Mouse (Mus musculus) heart, adult 9 months (tissue): ENCODE data around the gene Idh3a.
A peak's percentile ranks its signal among the peaks of the same experiment; 100 is the strongest.
"Not testable (repeated sequence)": the region's sequence is repeated elsewhere in the genome, so short reads cannot be mapped to it uniquely, and the experiment has no call there.

Source experiments
- DNase-seq, 2 experiments: peaks; one replicate each; pipeline ENCODE4 v3.0.0; 2022; ENCODE audit warnings: low spot score in 2 of 2

Gene Idh3a

GRCm38 (mm10) chr9:54587863-54588262, 1.7 kb downstream of the Idh3a start:
- no peak for DNase-seq

- not testable (repeated sequence) for DNase-seq
Observed at GRCm38 (mm10) chr9:54593652-54594051, 7.5 kb downstream of the Idh3a start.

- DNase-seq: peak; percentile 23 to 51
Observed at GRCm38 (mm10) chr9:54596752-54597465, 10.8 kb downstream of the Idh3a start.

DNA sequence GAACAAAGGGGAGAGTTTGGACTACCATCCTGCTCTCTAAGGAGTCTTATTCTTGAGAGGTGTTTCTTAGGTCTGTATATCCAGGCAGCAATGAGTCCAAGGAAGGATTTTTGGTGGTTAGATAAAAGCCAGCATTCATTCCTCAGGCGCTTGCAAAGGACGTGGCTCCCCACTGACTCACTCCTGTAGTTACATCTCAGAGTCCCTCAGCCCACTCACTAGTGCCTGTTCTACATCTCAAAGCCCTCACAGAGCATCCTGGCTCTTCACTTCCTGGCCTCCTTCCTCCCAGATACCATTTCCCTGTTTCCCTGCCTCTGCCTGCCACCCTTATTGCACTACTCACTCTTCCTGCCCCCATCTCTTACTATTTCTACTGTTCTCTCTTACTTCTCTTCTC, 16.3 kb downstream of the Idh3a start:
- DNase-seq: no peak

GRCm38 (mm10) chr9:54602916-54603315, 16.8 kb downstream of the Idh3a start:
- no peak for DNase-seq

GRCm38 (mm10) chr9:54604131-54604654, 18.1 kb downstream of the Idh3a start:
- DNase-seq: no peak

DNA sequence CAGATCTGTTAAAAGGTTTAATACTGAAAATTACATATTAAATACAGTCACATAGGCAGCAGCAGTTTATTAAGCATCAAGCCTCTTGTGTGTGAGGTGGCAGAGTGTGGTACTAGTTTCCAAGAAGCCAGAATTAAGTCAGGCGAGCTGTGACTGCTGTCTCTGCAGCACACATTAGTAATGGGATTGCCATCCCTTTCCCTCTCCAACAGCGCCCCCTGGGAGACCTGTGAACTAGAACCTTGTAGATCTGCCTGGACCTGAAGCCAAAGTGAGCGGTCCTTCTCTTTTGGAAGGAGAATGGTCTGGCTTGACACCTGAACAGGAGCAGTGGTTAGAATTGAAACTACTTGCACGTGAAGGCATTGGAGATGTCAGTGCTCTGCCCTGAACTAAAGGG, 18.8 kb downstream of the Idh3a start:
- DNase-seq: peak in 1 of 2 experiments; percentile 26

DNA sequence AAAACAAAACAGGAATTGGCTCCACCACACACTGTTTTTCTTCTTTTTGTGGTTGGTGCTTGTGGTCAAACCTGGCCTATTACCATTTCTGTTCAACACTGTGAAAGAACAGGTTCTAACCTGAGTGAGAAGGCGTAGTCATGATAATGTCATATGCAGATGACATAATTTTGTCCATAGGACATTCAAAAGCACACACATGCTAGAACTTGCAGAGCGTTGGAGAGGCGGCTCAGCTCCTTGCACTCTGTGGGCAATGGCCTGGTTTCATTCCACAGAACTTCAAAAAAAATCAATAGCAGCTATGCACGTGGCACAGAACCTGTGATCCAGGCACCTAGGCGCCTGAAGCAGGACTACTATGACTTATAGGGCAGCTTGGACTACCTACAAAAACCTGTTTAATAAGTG, 26.7 kb downstream of the Idh3a start:
- no peak for DNase-seq

DNA sequence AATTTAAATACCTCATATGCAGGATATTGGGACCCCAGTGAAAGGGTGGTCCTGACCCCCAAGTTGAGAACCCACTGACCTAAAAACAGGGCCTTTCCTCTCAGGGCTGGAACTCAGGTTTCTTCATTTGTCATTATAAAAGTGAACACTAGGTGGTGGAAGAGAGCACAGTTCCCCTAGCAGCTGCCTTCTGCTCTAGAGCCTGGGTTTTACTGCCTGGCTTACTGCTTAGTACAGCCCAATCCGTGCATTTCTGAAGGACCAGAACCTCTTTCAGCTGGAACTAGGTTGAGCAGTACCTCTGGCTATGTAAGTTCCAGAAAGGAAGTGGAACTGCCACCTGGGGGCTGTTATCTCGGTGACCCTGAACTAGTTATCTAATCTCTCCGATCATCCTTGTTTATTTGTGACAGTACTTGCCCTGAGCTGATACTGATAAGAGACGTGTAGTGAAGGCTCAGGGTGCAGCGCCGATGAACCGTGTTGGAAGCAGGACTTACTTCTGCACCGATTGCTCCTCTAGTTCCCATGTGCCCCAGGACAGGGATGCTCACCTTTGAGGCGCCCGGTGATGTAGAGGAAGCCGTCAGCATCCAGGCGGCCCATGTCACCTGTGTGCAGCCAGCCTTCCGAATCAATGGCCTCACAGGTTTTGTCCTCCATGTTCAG, 28.2 kb downstream of the Idh3a start:
- DNase-seq: peak in 1 of 2 experiments; percentile 14

DNA sequence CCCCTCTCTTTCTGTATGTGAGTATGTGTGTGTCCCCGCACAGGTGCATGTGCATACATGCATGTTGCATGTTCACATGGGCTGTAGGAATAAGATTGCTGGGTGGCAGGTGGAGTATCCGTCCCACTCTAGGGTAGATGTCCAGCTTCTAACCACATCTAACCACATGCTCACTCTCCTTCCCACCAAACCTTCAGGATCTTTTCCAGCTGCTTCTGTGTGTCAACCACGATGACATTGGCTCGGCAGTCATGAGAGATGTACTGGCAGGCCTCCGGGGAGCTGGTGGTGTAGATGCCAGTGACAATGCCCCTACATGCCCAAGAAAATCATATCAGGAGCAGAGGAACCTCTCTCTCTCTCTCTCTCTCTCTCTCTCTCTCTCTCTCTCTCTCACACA, 41.1 kb downstream of the Idh3a start:
- DNase-seq: no peak

DNA sequence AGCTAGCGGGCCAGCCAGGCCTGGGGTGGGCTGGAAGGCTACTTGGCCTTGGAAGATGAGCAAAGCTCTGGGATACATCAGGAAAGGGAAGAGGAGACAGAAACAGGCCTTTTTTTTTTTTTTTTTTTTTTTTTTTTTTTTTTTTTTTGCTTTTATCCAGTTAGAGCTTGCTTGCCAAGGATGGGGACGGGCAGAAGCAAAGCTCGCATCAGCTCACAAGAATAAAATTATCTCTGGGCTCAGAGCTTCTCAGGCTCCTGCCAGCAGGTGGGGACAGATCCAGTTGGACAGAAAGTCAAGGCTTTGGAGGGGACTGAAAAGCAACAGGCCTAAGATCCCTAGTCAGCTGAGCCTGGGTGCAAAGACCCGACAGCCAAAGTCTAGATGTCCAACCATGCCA, 42.6 kb downstream of the Idh3a start:
- DNase-seq: no peak

GRCm38 (mm10) chr9:54629613-54630261, 43.6 kb downstream of the Idh3a start:
- DNase-seq: no peak

GRCm38 (mm10) chr9:54630905-54631304, 44.8 kb downstream of the Idh3a start:
- no peak for DNase-seq

DNA sequence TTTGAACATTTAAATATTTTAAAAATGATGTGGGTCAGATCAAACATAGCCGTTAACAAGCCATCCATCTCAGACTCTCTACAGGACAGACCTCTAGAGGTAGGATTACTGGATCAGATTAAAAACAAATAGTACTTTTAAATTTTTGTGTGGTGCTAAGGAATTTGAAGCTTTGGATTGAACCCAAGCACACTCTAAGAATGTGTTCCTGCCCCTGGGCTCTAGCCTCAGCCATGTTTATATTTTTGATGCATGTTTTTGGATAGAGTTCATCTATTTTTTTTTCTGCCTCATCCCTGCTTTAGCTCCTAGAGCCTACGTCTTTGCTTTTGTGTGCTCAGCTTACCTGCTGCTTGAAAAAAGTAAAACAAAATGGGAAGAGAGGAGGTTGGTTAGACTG, 47.3 kb downstream of the Idh3a start:
- DNase-seq: no peak

DNA sequence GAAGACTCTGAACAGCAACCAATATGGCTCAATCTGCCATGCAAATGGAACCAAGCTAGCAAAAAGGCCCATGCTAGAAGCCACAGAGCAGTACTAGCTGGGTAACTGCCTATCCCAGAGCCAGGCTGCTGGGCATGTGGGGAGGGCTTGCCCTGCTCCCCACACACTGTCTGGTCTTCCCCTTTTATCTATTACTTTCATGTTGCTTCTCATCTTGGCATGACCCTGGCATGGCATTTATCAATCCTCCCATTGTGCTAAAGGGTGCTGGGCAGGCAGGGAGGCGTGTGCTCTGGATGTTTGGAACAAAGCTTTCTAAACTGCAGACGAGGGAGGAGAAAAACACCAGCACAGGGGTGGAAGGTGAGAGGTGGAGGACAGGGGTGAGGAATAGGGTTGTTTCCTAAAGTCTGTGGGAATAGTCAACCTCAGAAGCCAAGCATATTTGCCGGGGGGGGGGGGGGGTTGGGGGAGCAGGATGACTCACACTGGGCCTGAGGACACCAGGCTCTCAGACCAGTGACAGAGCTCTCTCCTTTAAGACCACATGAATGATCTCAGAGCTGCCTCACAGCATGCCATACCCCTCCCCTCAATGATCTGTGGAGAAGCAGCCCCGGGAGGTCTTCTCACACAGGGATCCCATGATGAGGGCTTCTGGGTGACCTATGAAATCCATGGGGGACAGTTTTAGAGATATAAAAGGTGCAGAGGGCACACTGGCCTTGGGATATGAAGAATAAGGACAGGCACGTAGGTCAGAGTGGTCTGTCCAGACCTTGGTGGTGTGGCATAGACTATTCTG, 51.6 kb downstream of the Idh3a start:
- no peak for DNase-seq

DNA sequence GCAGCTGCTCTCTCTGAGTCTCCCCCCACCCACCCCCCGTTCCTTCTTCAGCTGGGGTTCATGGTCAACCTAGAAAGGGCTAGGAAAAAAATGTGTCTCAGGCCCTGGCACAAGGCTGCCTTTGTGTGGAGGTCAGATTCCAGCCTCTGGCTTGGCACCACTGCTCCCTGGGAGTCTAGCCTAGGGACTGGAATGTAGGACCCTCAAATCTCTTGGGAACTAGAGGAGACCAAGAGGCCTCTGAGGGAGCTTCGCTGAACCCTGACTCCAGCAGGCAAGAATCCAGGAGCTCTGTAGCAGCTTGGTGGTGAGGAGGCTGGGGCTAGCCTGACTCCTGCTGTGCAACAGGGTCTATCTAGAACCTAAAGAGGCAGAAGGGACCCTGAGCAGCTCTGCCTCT, 53.1 kb downstream of the Idh3a start:
- no peak for DNase-seq

DNA sequence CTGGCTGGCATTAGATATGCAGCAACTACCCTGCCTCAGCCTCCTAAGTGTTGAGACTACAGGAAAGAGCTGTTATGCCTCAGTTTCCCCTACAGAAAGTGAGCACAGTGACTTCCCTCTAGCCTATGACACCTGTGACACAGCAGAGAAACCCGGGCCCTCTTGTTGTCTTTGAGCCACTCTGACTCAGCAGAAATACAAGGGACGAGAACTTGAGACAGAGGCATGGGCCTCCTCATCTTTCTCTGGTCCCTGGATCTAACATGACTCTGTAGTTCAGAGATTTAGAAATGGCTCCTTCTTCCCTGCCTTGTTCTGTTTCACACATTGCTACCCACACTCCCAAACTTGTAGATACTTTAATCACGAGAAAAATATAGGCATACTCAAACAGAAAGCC, 55.4 kb downstream of the Idh3a start:
- no peak for DNase-seq

- no peak for DNase-seq
Observed at GRCm38 (mm10) chr9:54642149-54642548, 56.0 kb downstream of the Idh3a start.

- no peak for DNase-seq
Observed at GRCm38 (mm10) chr9:54642556-54642955, 56.4 kb downstream of the Idh3a start.

- DNase-seq: no peak
Observed at GRCm38 (mm10) chr9:54643179-54643578, 57.0 kb downstream of the Idh3a start.

- no peak for DNase-seq
Observed at GRCm38 (mm10) chr9:54645530-54645929, 59.4 kb downstream of the Idh3a start.

DNA sequence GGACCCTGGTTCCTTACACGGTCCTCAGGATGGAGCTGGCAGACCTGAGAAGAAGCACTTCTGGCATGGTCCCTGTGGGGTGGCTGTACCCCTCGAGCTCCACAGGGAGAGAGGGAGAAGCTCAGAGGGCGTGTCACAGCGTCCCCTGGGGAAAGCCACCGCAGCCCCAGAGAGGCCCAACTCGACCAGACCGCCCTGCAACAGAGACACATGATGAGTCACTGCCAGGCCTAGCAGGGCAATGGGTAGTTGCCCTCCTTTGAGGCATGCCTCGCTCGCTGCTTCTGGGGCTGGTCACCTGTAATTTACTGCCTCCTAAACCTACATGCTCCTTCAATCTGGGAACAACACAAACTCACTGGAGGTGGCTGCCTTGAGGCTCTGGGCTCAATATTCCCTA, 60.1 kb downstream of the Idh3a start:
- no peak for DNase-seq
